In the genomic region with DNA sequence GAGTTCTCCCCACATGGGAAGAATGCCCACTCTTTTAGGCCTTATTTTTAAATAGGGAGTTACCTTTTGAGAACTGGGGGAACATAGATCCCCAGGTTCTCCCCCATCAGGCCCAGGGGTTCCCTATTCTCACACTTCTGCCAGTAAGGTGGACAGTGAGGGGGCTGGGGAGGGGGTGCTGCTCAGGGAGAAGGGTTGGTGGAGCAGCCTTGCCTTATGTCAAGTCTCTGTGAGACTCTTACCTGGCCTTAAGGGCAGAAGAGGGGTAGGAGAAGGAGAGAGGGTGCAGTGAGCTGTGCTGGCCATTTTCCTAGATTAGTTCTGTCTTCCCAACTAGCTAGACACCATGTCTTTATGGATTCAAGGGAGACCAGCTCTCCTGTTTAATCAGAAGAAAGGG, we compare ENCODE assay signal across 14 mouse cellular contexts. TPM values are rescaled to one million over a fixed set of nuclear protein-coding genes. Genes with fewer than 3 reads are reported as not detected.
DNase-seq lines count a peak whose midpoint lies in the region; ATAC-seq lines count a peak whose summit lies in the region.
"Had no signal": no experiment of that assay in that cellular context is flagged by ENCODE, and none has a peak within 500 bp of the region (broad histone marks: within the 10 kb centered on the region; RNA-seq: fewer than 3 reads in every experiment).

No protein-coding gene starts in this region.

- ATAC-seq in neural tube, embryonic 11.5 days (ENCODE audit: insufficient read depth, low FRiP score, low TSS enrichment), result no peak
- ATAC-seq in hindbrain, embryonic 13.5 days (ENCODE audit: low FRiP score), result no peak
- no peak for ATAC-seq in midbrain, embryonic 12.5 days (ENCODE audit: low FRiP score, low read depth)
- ATAC-seq in kidney, embryonic 16.5 days (ENCODE audit: low FRiP score, low TSS enrichment), result no peak
- ATAC-seq: Patski had no signal

- H3K9me3 ChIP-seq in neural tube, embryonic 11.5 days (ENCODE audit: control insufficient read depth, low read length), result no peaks in the 10 kb centered on the region
- H3K9me3 ChIP-seq in hindbrain, embryonic 13.5 days, result no peaks in the 10 kb centered on the region
- H3K9me3 ChIP-seq in midbrain, embryonic 12.5 days, result no peaks in the 10 kb centered on the region
- H3K9me3 ChIP-seq in kidney, embryonic 16.5 days (ENCODE audit: low read length), result no peaks in the 10 kb centered on the region

- no peak for DNase-seq in neural tube, embryonic 11.5 days (ENCODE audit: low spot score)
- no peak for DNase-seq in neural tube, embryonic 10.5 days (ENCODE audit: extremely low spot score, low spot score)
- DNase-seq in urinary bladder, postnatal 10 days (ENCODE audit: low spot score), result no peak
- no peak for DNase-seq in right cerebral cortex, adult 2 months (ENCODE audit: low spot score in 2 of 2)
- DNase-seq: adrenal gland, adult 8-10 months; heart, postnatal 36 days; kidney, postnatal 25 days had no signal

- no peaks in the 10 kb centered on the region for H3K36me3 ChIP-seq in neural tube, embryonic 11.5 days (ENCODE audit: control insufficient read depth, insufficient read depth, low read length)
- H3K36me3 ChIP-seq in hindbrain, embryonic 13.5 days, result peaks cover 10% of the 10 kb centered on the region
- H3K36me3 ChIP-seq in midbrain, embryonic 12.5 days, result peaks cover 4% of the 10 kb centered on the region; the same call in 1 of the 2 replicates
- no peaks in the 10 kb centered on the region for H3K36me3 ChIP-seq in kidney, embryonic 16.5 days (ENCODE audit: insufficient read depth, low read length)

- H3K4me2 ChIP-seq in neural tube, embryonic 11.5 days (ENCODE audit: low read depth), result peak overlapping the region; percentile 96
- H3K4me2 ChIP-seq in hindbrain, embryonic 13.5 days, result peak overlapping the region; percentile 80
- H3K4me2 ChIP-seq in midbrain, embryonic 12.5 days (replicated peaks), result peak overlapping the region; percentile 71
- H3K4me2 ChIP-seq in kidney, embryonic 16.5 days (replicated peaks; ENCODE audit: low read depth, low read length), result no peak overlapping the region

- H3K27me3 ChIP-seq in neural tube, embryonic 11.5 days (ENCODE audit: control insufficient read depth, insufficient read depth, low read length), result no peaks in the 10 kb centered on the region
- no peaks in the 10 kb centered on the region for H3K27me3 ChIP-seq in hindbrain, embryonic 13.5 days
- no peaks in the 10 kb centered on the region for H3K27me3 ChIP-seq in midbrain, embryonic 12.5 days
- no peaks in the 10 kb centered on the region for H3K27me3 ChIP-seq in kidney, embryonic 16.5 days (ENCODE audit: insufficient read depth, low read length)
- H3K27me3 ChIP-seq: Patski had no signal

- no peak overlapping the region for H3K4me3 ChIP-seq in neural tube, embryonic 11.5 days (ENCODE audit: low read depth, low read length)
- no peak overlapping the region for H3K4me3 ChIP-seq in hindbrain, embryonic 13.5 days
- no peak overlapping the region for H3K4me3 ChIP-seq in midbrain, embryonic 12.5 days
- no peak overlapping the region for H3K4me3 ChIP-seq in kidney, embryonic 16.5 days (ENCODE audit: low read length)

- peaks cover 39% of the 10 kb centered on the region for H3K4me1 ChIP-seq in neural tube, embryonic 11.5 days (ENCODE audit: control insufficient read depth, insufficient read depth, low read length)
- peaks cover 74% of the 10 kb centered on the region for H3K4me1 ChIP-seq in hindbrain, embryonic 13.5 days (replicated peaks)
- peaks cover 63% of the 10 kb centered on the region for H3K4me1 ChIP-seq in midbrain, embryonic 12.5 days
- peaks cover 46% of the 10 kb centered on the region for H3K4me1 ChIP-seq in kidney, embryonic 16.5 days (ENCODE audit: insufficient read depth, low read length)

- peak overlapping the region; percentile 31; the same call in 1 of the 2 replicates for H3K9ac ChIP-seq in neural tube, embryonic 11.5 days (ENCODE audit: low read length)
- peak overlapping the region; percentile 81 for H3K9ac ChIP-seq in hindbrain, embryonic 13.5 days
- peak overlapping the region; percentile 41; the same call in 1 of the 2 replicates for H3K9ac ChIP-seq in midbrain, embryonic 12.5 days (replicated peaks)
- no peak overlapping the region for H3K9ac ChIP-seq in kidney, embryonic 16.5 days (replicated peaks; ENCODE audit: low read length)

- peak overlapping the region; percentile 78 for H3K27ac ChIP-seq in neural tube, embryonic 11.5 days (ENCODE audit: low read depth, low read length)
- peak overlapping the region; percentile 92 for H3K27ac ChIP-seq in hindbrain, embryonic 13.5 days
- H3K27ac ChIP-seq in midbrain, embryonic 12.5 days (replicated peaks), result peak overlapping the region; percentile 92
- no peak overlapping the region for H3K27ac ChIP-seq in kidney, embryonic 16.5 days (ENCODE audit: low read length)

RNA-seq across cellular contexts. Expression of gene Map3k12, which starts 4.4 kb away (rescaled TPM):
- polyA plus RNA-seq in neural tube, embryonic 11.5 days (2014; fragmentation: Nextera tagmentation; extraction: Ambion mirVana), result 24.8 and 26.1 TPM in 2 replicates
- polyA plus RNA-seq in hindbrain, embryonic 13.5 days (2015; fragmentation: Nextera tagmentation; extraction: Ambion mirVana), result 48.9 and 49.6 TPM in 2 replicates
- polyA plus RNA-seq in midbrain, embryonic 12.5 days (2016; fragmentation: Nextera tagmentation; extraction: Ambion mirVana), result 46.1 and 50.6 TPM in 2 replicates
- 17.2 and 19.5 TPM in 2 replicates for polyA plus RNA-seq in kidney, embryonic 16.5 days (2015; fragmentation: Nextera tagmentation; extraction: Ambion mirVana)

RNA-seq across cellular contexts. Expression of gene Tarbp2, which starts 5.5 kb away (rescaled TPM):
- 103 and 105 TPM in 2 replicates for polyA plus RNA-seq in neural tube, embryonic 11.5 days (2014; fragmentation: Nextera tagmentation; extraction: Ambion mirVana)
- polyA plus RNA-seq in hindbrain, embryonic 13.5 days (2015; fragmentation: Nextera tagmentation; extraction: Ambion mirVana), result 94.5 and 94.6 TPM in 2 replicates
- 106 and 107 TPM in 2 replicates for polyA plus RNA-seq in midbrain, embryonic 12.5 days (2016; fragmentation: Nextera tagmentation; extraction: Ambion mirVana)
- polyA plus RNA-seq in kidney, embryonic 16.5 days (2015; fragmentation: Nextera tagmentation; extraction: Ambion mirVana), result 95.6 and 99.3 TPM in 2 replicates

RNA-seq across cellular contexts. Expression of gene Gm10337, which starts 8.9 kb away (rescaled TPM):
- 4.1 and 10.3 TPM in 2 replicates for polyA plus RNA-seq in neural tube, embryonic 11.5 days (2014; fragmentation: Nextera tagmentation; extraction: Ambion mirVana)
- 6.3 and 17.2 TPM in 2 replicates for polyA plus RNA-seq in hindbrain, embryonic 13.5 days (2015; fragmentation: Nextera tagmentation; extraction: Ambion mirVana)
- 4.6 and 9.6 TPM in 2 replicates for polyA plus RNA-seq in midbrain, embryonic 12.5 days (2016; fragmentation: Nextera tagmentation; extraction: Ambion mirVana)
- 6.7 TPM in 1 of 2 replicates, not detected in the other for polyA plus RNA-seq in kidney, embryonic 16.5 days (2015; fragmentation: Nextera tagmentation; extraction: Ambion mirVana)
- polyA plus RNA-seq: liver, adult 2 months; lung, embryonic 16.5 days; testis, adult 2 months had no signal

RNA-seq across cellular contexts. Expression of gene Npff, which starts 12.3 kb away (rescaled TPM):
- 3.0 and 3.4 TPM in 2 replicates for polyA plus RNA-seq in neural tube, embryonic 11.5 days (2014; fragmentation: Nextera tagmentation; extraction: Ambion mirVana)
- polyA plus RNA-seq in hindbrain, embryonic 13.5 days (2015; fragmentation: Nextera tagmentation; extraction: Ambion mirVana), result 6.1 and 7.1 TPM in 2 replicates
- polyA plus RNA-seq in midbrain, embryonic 12.5 days (2016; fragmentation: Nextera tagmentation; extraction: Ambion mirVana), result 2.5 and 3.1 TPM in 2 replicates
- 2.0 and 2.9 TPM in 2 replicates for polyA plus RNA-seq in kidney, embryonic 16.5 days (2015; fragmentation: Nextera tagmentation; extraction: Ambion mirVana)

RNA-seq across cellular contexts. Expression of gene Pcbp2, which starts 42.1 kb away (rescaled TPM):
- polyA plus RNA-seq in neural tube, embryonic 11.5 days (2014; fragmentation: Nextera tagmentation; extraction: Ambion mirVana), result 220 and 232 TPM in 2 replicates
- polyA plus RNA-seq in hindbrain, embryonic 13.5 days (2015; fragmentation: Nextera tagmentation; extraction: Ambion mirVana), result 148 and 150 TPM in 2 replicates
- polyA plus RNA-seq in midbrain, embryonic 12.5 days (2016; fragmentation: Nextera tagmentation; extraction: Ambion mirVana), result 168 and 186 TPM in 2 replicates
- 209 and 212 TPM in 2 replicates for polyA plus RNA-seq in kidney, embryonic 16.5 days (2015; fragmentation: Nextera tagmentation; extraction: Ambion mirVana)
